Mouse (Mus musculus): ENCODE results near the gene Acsl1.

Acsl1 gene

GRCm38 (mm10) chr8:46479794-46480532 is 9.1 kb downstream of the Acsl1 start:
- Histone ChIP-seq H3K4me3 (replicated peaks; ENCODE audit: low read length) (no peak overlapping the region), H3K36me3 (ENCODE audit: insufficient read depth, low read length) (0 out of 2 replicates have a peak, but pooled peaks cover 4% of the 10 kb centered on the region), H3K27me3 (ENCODE audit: insufficient read depth, low read length) (no peaks in the 10 kb centered on the region), H3K9me3 (ENCODE audit: low read length) (no peaks in the 10 kb centered on the region), H3K4me1 (replicated peaks; ENCODE audit: low read depth, low read length) (peaks cover 42% of the 10 kb centered on the region)
- no peak for TF ChIP-seq CTCF (conservative IDR thresholded peaks at IDR 0.05; ENCODE audit: low read length)
- TF ChIP-seq NANOG (IDR thresholded peaks at IDR 0.05; ENCODE audit: borderline replicate concordance, low read length) = no peak
- TF ChIP-seq POU5F1 (IDR thresholded peaks at IDR 0.05; ENCODE audit: borderline replicate concordance, low read length) = no peak

GRCm38 (mm10) chr8:46480533-46480900 is 9.7 kb downstream of the Acsl1 start:
- Histone ChIP-seq H3K27me3 (ENCODE audit: insufficient read depth, low read length) (no peaks in the 10 kb centered on the region), H3K36me3 (ENCODE audit: insufficient read depth, low read length) (0 out of 2 replicates have a peak, but pooled peaks cover 4% of the 10 kb centered on the region), H3K4me3 (replicated peaks; ENCODE audit: low read length) (no peak overlapping the region), H3K4me1 (replicated peaks; ENCODE audit: low read depth, low read length) (peaks cover 41% of the 10 kb centered on the region), H3K9me3 (ENCODE audit: low read length) (no peaks in the 10 kb centered on the region)
- TF ChIP-seq CTCF (conservative IDR thresholded peaks at IDR 0.05; ENCODE audit: low read length) (no peak), NANOG (IDR thresholded peaks at IDR 0.05; ENCODE audit: borderline replicate concordance, low read length) (no peak), POU5F1 (IDR thresholded peaks at IDR 0.05; ENCODE audit: borderline replicate concordance, low read length) (no peak)

GRCm38 (mm10) chr8:46482771-46483170 is 11.9 kb downstream of the Acsl1 start:
- Histone ChIP-seq H3K9me3 (ENCODE audit: low read length) (no peaks in the 10 kb centered on the region), H3K36me3 (ENCODE audit: insufficient read depth, low read length) (0 out of 2 replicates have a peak, but pooled peaks cover 4% of the 10 kb centered on the region), H3K27me3 (ENCODE audit: insufficient read depth, low read length) (no peaks in the 10 kb centered on the region), H3K4me1 (replicated peaks; ENCODE audit: low read depth, low read length) (peaks cover 42% of the 10 kb centered on the region), H3K4me3 (replicated peaks; ENCODE audit: low read length) (no peak overlapping the region)
- TF ChIP-seq CTCF (conservative IDR thresholded peaks at IDR 0.05; ENCODE audit: low read length) (no peak), NANOG (IDR thresholded peaks at IDR 0.05; ENCODE audit: borderline replicate concordance, low read length) (no peak), POU5F1 (IDR thresholded peaks at IDR 0.05; ENCODE audit: borderline replicate concordance, low read length) (no peak)

- no peaks in the 10 kb centered on the region for H3K9me3 ChIP-seq (ENCODE audit: low read length)
- H3K36me3 ChIP-seq (ENCODE audit: insufficient read depth, low read length) = 0 out of 2 replicates have a peak, but pooled peaks cover 4% of the 10 kb centered on the region
- H3K27me3 ChIP-seq (ENCODE audit: insufficient read depth, low read length) = no peaks in the 10 kb centered on the region
- TF ChIP-seq CTCF (conservative IDR thresholded peaks at IDR 0.05; ENCODE audit: low read length) (no peak), POU5F1 (IDR thresholded peaks at IDR 0.05; ENCODE audit: borderline replicate concordance, low read length) (no peak), NANOG (IDR thresholded peaks at IDR 0.05; ENCODE audit: borderline replicate concordance, low read length) (no peak)
- no peak overlapping the region for H3K4me3 ChIP-seq (replicated peaks; ENCODE audit: low read length)
- peaks cover 47% of the 10 kb centered on the region for H3K4me1 ChIP-seq (replicated peaks; ENCODE audit: low read depth, low read length)
Measured at GRCm38 (mm10) chr8:46483247-46483646, 12.4 kb downstream of the Acsl1 start.

DNA sequence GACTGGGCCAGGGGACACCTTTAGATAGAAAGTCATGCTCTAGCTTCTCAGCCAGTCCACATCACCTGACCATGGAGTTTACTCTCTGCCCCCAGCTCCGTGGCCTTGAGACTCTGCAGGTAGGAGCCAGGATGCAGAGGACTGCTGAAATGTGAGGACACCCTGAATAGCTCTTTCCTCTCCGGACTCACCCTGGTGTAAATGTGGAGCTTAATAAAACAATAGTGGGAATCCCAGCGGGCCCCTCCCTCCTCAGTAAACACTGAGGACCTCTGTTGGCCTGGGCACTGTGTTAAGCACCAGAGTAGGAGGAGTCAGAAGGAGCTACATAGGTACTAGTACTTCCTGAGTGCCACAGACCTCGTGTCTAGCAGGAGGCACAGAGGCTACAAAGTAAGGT is 13.2 kb downstream of the Acsl1 start:
- Histone ChIP-seq H3K9me3 (ENCODE audit: low read length) (no peaks in the 10 kb centered on the region), H3K4me1 (replicated peaks; ENCODE audit: low read depth, low read length) (peaks cover 55% of the 10 kb centered on the region), H3K27me3 (ENCODE audit: insufficient read depth, low read length) (no peaks in the 10 kb centered on the region), H3K4me3 (replicated peaks; ENCODE audit: low read length) (0 out of 2 replicates have a peak overlapping the region, but pooled peaks have one; percentile 10), H3K36me3 (ENCODE audit: insufficient read depth, low read length) (0 out of 2 replicates have a peak, but pooled peaks cover 4% of the 10 kb centered on the region)
- peak; percentile 20; the same call in 1 of the 2 replicates for TF ChIP-seq NANOG (IDR thresholded peaks at IDR 0.05; ENCODE audit: borderline replicate concordance, low read length)
- TF ChIP-seq CTCF (conservative IDR thresholded peaks at IDR 0.05; ENCODE audit: low read length) = no peak
- no peak for TF ChIP-seq POU5F1 (IDR thresholded peaks at IDR 0.05; ENCODE audit: borderline replicate concordance, low read length)

- H3K4me1 ChIP-seq (replicated peaks; ENCODE audit: low read depth, low read length) = peaks cover 49% of the 10 kb centered on the region
- H3K36me3 ChIP-seq (ENCODE audit: insufficient read depth, low read length) = 0 out of 2 replicates have a peak, but pooled peaks cover 4% of the 10 kb centered on the region
- H3K27me3 ChIP-seq (ENCODE audit: insufficient read depth, low read length) = no peaks in the 10 kb centered on the region
- H3K9me3 ChIP-seq (ENCODE audit: low read length) = no peaks in the 10 kb centered on the region
- no peak for TF ChIP-seq NANOG (IDR thresholded peaks at IDR 0.05; ENCODE audit: borderline replicate concordance, low read length)
- TF ChIP-seq POU5F1 (IDR thresholded peaks at IDR 0.05; ENCODE audit: borderline replicate concordance, low read length) = no peak
- no peak for TF ChIP-seq CTCF (conservative IDR thresholded peaks at IDR 0.05; ENCODE audit: low read length)
- 0 out of 2 replicates have a peak overlapping the region, but pooled peaks have one; percentile 10 for H3K4me3 ChIP-seq (replicated peaks; ENCODE audit: low read length)
Measured at GRCm38 (mm10) chr8:46484931-46485463, 14.2 kb downstream of the Acsl1 start.

- TF ChIP-seq NANOG (IDR thresholded peaks at IDR 0.05; ENCODE audit: borderline replicate concordance, low read length) (no peak), CTCF (conservative IDR thresholded peaks at IDR 0.05; ENCODE audit: low read length) (no peak), POU5F1 (IDR thresholded peaks at IDR 0.05; ENCODE audit: borderline replicate concordance, low read length) (no peak)
- Histone ChIP-seq H3K4me1 (replicated peaks; ENCODE audit: low read depth, low read length) (peaks cover 46% of the 10 kb centered on the region), H3K27me3 (ENCODE audit: insufficient read depth, low read length) (no peaks in the 10 kb centered on the region), H3K36me3 (ENCODE audit: insufficient read depth, low read length) (peaks cover 5% of the 10 kb centered on the region; the same call in 1 of the 2 replicates), H3K4me3 (replicated peaks; ENCODE audit: low read length) (no peak overlapping the region), H3K9me3 (ENCODE audit: low read length) (no peaks in the 10 kb centered on the region)
Measured at GRCm38 (mm10) chr8:46488085-46488561, 17.3 kb downstream of the Acsl1 start.

GRCm38 (mm10) chr8:46489196-46489595 is 18.4 kb downstream of the Acsl1 start:
- no peaks in the 10 kb centered on the region for H3K9me3 ChIP-seq (ENCODE audit: low read length)
- peaks cover 14% of the 10 kb centered on the region; the same call in 1 of the 2 replicates for H3K36me3 ChIP-seq (ENCODE audit: insufficient read depth, low read length)
- H3K4me3 ChIP-seq (replicated peaks; ENCODE audit: low read length) = no peak overlapping the region
- TF ChIP-seq POU5F1 (IDR thresholded peaks at IDR 0.05; ENCODE audit: borderline replicate concordance, low read length) (no peak), CTCF (conservative IDR thresholded peaks at IDR 0.05; ENCODE audit: low read length) (no peak), NANOG (IDR thresholded peaks at IDR 0.05; ENCODE audit: borderline replicate concordance, low read length) (no peak)
- no peaks in the 10 kb centered on the region for H3K27me3 ChIP-seq (ENCODE audit: insufficient read depth, low read length)
- H3K4me1 ChIP-seq (replicated peaks; ENCODE audit: low read depth, low read length) = peaks cover 36% of the 10 kb centered on the region

Measured in E14TG2a.4 (cell line).